Mouse (Mus musculus): ENCODE measurements at regions not wholly inside any gene's neighbourhood (a gene's known extent, or its start where the extent isn't known, plus 50 kb on each side); places are given as distances from the start of the nearest gene placed in this dataset.

- H3K4me3 ChIP-seq: no peak overlapping the region
- no peak overlapping the region for H3K4me2 ChIP-seq (replicated peaks)
- no peaks in the 10 kb centered on the region for H3K9me3 ChIP-seq
- H3K9ac ChIP-seq: no peak overlapping the region
- ATAC-seq (ENCODE audit: low FRiP score, low read depth): no peak
- H3K27me3 ChIP-seq: no peaks in the 10 kb centered on the region
- H3K36me3 ChIP-seq: no peaks in the 10 kb centered on the region
- H3K27ac ChIP-seq: no peak overlapping the region
- 49% methylated on average over 1 of the region's 1 CpGs for WGBS
- H3K4me1 ChIP-seq: no peaks in the 10 kb centered on the region
Observed at GRCm38 (mm10) chr6:36004701-36005100, 383.2 kb upstream of the Chrm2 start.

- H3K4me2 ChIP-seq (replicated peaks): no peak overlapping the region
- WGBS: 76% methylated on average over 3 of the region's 3 CpGs
- H3K27ac ChIP-seq: no peak overlapping the region
- H3K4me3 ChIP-seq: no peak overlapping the region
- H3K9me3 ChIP-seq: no peaks in the 10 kb centered on the region
- H3K4me1 ChIP-seq: no peaks in the 10 kb centered on the region
- H3K9ac ChIP-seq: no peak overlapping the region
- ATAC-seq (ENCODE audit: low FRiP score, low read depth): no peak
- H3K27me3 ChIP-seq: no peaks in the 10 kb centered on the region
- no peaks in the 10 kb centered on the region for H3K36me3 ChIP-seq
Observed at GRCm38 (mm10) chr6:36002090-36002489, 385.8 kb upstream of the Chrm2 start.

GRCm38 (mm10) chr6:35988891-35989290, 399.0 kb upstream of the Chrm2 start:
- Histone ChIP-seq H3K27ac (no peak overlapping the region), H3K36me3 (no peaks in the 10 kb centered on the region), H3K9ac (no peak overlapping the region), H3K27me3 (no peaks in the 10 kb centered on the region), H3K4me1 (no peaks in the 10 kb centered on the region), H3K4me3 (no peak overlapping the region), H3K4me2 (replicated peaks) (no peak overlapping the region), H3K9me3 (no peaks in the 10 kb centered on the region)
- 76% methylated on average over 3 of the region's 3 CpGs for WGBS
- ATAC-seq (ENCODE audit: low FRiP score, low read depth): no peak

- H3K27me3 ChIP-seq: no peaks in the 10 kb centered on the region
- 94% methylated on average over 1 of the region's 1 CpGs for WGBS
- H3K9me3 ChIP-seq: no peaks in the 10 kb centered on the region
- H3K27ac ChIP-seq: no peak overlapping the region
- H3K36me3 ChIP-seq: no peaks in the 10 kb centered on the region
- no peak overlapping the region for H3K9ac ChIP-seq
- no peak for ATAC-seq (ENCODE audit: low FRiP score, low read depth)
- no peaks in the 10 kb centered on the region for H3K4me1 ChIP-seq
- no peak overlapping the region for H3K4me2 ChIP-seq (replicated peaks)
- H3K4me3 ChIP-seq: no peak overlapping the region
Observed at GRCm38 (mm10) chr6:35940071-35940470, 400.4 kb upstream of the Mtpn start.

- no peak overlapping the region for H3K4me3 ChIP-seq
- H3K36me3 ChIP-seq: no peaks in the 10 kb centered on the region
- H3K9me3 ChIP-seq: no peaks in the 10 kb centered on the region
- no peak overlapping the region for H3K27ac ChIP-seq
- no peaks in the 10 kb centered on the region for H3K27me3 ChIP-seq
- no peak for ATAC-seq (ENCODE audit: low FRiP score, low read depth)
- no peak overlapping the region for H3K4me2 ChIP-seq (replicated peaks)
- no peaks in the 10 kb centered on the region for H3K4me1 ChIP-seq
- no peak overlapping the region for H3K9ac ChIP-seq
Observed at GRCm38 (mm10) chr6:35924189-35924588, 384.5 kb upstream of the Mtpn start.

GRCm38 (mm10) chr6:35897990-35898389, 358.3 kb upstream of the Mtpn start:
- 63% methylated on average over 2 of the region's 2 CpGs for WGBS

GRCm38 (mm10) chr6:35895692-35896091, 356.0 kb upstream of the Mtpn start:
- Histone ChIP-seq H3K4me2 (replicated peaks) (no peak overlapping the region), H3K27ac (no peak overlapping the region), H3K36me3 (no peaks in the 10 kb centered on the region), H3K27me3 (no peaks in the 10 kb centered on the region), H3K4me3 (no peak overlapping the region), H3K4me1 (no peaks in the 10 kb centered on the region), H3K9me3 (no peaks in the 10 kb centered on the region), H3K9ac (no peak overlapping the region)
- WGBS: 87% methylated on average over 2 of the region's 2 CpGs
- ATAC-seq (ENCODE audit: low FRiP score, low read depth): no peak

More at GRCm38 (mm10) chr6:35897990-35898389, 358.3 kb upstream of the Mtpn start:
- no peaks in the 10 kb centered on the region for H3K9me3 ChIP-seq
- no peaks in the 10 kb centered on the region for H3K27me3 ChIP-seq
- no peak overlapping the region for H3K4me3 ChIP-seq
- no peak for ATAC-seq (ENCODE audit: low FRiP score, low read depth)
- no peaks in the 10 kb centered on the region for H3K4me1 ChIP-seq
- no peaks in the 10 kb centered on the region for H3K36me3 ChIP-seq
- no peak overlapping the region for H3K27ac ChIP-seq
- no peak overlapping the region for H3K4me2 ChIP-seq (replicated peaks)
- H3K9ac ChIP-seq: no peak overlapping the region

GRCm38 (mm10) chr6:35874671-35875070, 335.0 kb upstream of the Mtpn start:
- no peak overlapping the region for H3K27ac ChIP-seq
- no peak for ATAC-seq (ENCODE audit: low FRiP score, low read depth)
- no peaks in the 10 kb centered on the region for H3K27me3 ChIP-seq
- no peak overlapping the region for H3K4me3 ChIP-seq
- no peak overlapping the region for H3K4me2 ChIP-seq (replicated peaks)
- H3K4me1 ChIP-seq: no peaks in the 10 kb centered on the region
- no peaks in the 10 kb centered on the region for H3K9me3 ChIP-seq
- H3K9ac ChIP-seq: no peak overlapping the region
- WGBS: 77% methylated on average over 6 of the region's 6 CpGs
- H3K36me3 ChIP-seq: no peaks in the 10 kb centered on the region

GRCm38 (mm10) chr6:35871388-35871787, 331.7 kb upstream of the Mtpn start:
- Histone ChIP-seq H3K27me3 (no peaks in the 10 kb centered on the region), H3K36me3 (no peaks in the 10 kb centered on the region), H3K4me1 (no peaks in the 10 kb centered on the region), H3K9me3 (no peaks in the 10 kb centered on the region), H3K27ac (no peak overlapping the region), H3K4me2 (replicated peaks) (no peak overlapping the region), H3K4me3 (no peak overlapping the region), H3K9ac (no peak overlapping the region)
- WGBS: 71% methylated on average over 7 of the region's 7 CpGs
- no peak for ATAC-seq (ENCODE audit: low FRiP score, low read depth)

GRCm38 (mm10) chr6:35864218-35864617, 324.5 kb upstream of the Mtpn start:
- no peaks in the 10 kb centered on the region for H3K9me3 ChIP-seq
- H3K27ac ChIP-seq: no peak overlapping the region
- H3K4me1 ChIP-seq: no peaks in the 10 kb centered on the region
- no peaks in the 10 kb centered on the region for H3K27me3 ChIP-seq
- H3K36me3 ChIP-seq: no peaks in the 10 kb centered on the region
- H3K4me3 ChIP-seq: no peak overlapping the region
- H3K9ac ChIP-seq: no peak overlapping the region
- H3K4me2 ChIP-seq (replicated peaks): no peak overlapping the region
- WGBS: 82% methylated on average over 6 of the region's 6 CpGs
- no peak for ATAC-seq (ENCODE audit: low FRiP score, low read depth)

GRCm38 (mm10) chr6:35853993-35854392, 314.3 kb upstream of the Mtpn start:
- no peak overlapping the region for H3K27ac ChIP-seq

GRCm38 (mm10) chr6:35816657-35817056, 277.0 kb upstream of the Mtpn start:
- Histone ChIP-seq H3K27me3 (no peaks in the 10 kb centered on the region), H3K36me3 (no peaks in the 10 kb centered on the region), H3K9ac (no peak overlapping the region), H3K4me1 (no peaks in the 10 kb centered on the region), H3K9me3 (no peaks in the 10 kb centered on the region), H3K4me2 (replicated peaks) (no peak overlapping the region), H3K27ac (no peak overlapping the region), H3K4me3 (no peak overlapping the region)
- WGBS: 88% methylated on average over 16 of the region's 16 CpGs
- ATAC-seq (ENCODE audit: low FRiP score, low read depth): no peak

More at GRCm38 (mm10) chr6:35853993-35854392, 314.3 kb upstream of the Mtpn start:
- Histone ChIP-seq H3K36me3 (no peaks in the 10 kb centered on the region), H3K4me3 (no peak overlapping the region), H3K9me3 (no peaks in the 10 kb centered on the region), H3K4me2 (replicated peaks) (no peak overlapping the region), H3K9ac (no peak overlapping the region), H3K4me1 (no peaks in the 10 kb centered on the region), H3K27me3 (no peaks in the 10 kb centered on the region)
- ATAC-seq (ENCODE audit: low FRiP score, low read depth): no peak
- WGBS: 87% methylated on average over 5 of the region's 5 CpGs

GRCm38 (mm10) chr6:35814476-35814875, 274.8 kb upstream of the Mtpn start:
- no peaks in the 10 kb centered on the region for H3K27me3 ChIP-seq
- no peak overlapping the region for H3K9ac ChIP-seq
- no peak for ATAC-seq (ENCODE audit: low FRiP score, low read depth)
- no peak overlapping the region for H3K27ac ChIP-seq
- H3K4me3 ChIP-seq: no peak overlapping the region
- no peaks in the 10 kb centered on the region for H3K36me3 ChIP-seq
- no peaks in the 10 kb centered on the region for H3K4me1 ChIP-seq
- 75% methylated on average over 5 of the region's 5 CpGs for WGBS
- H3K9me3 ChIP-seq: no peaks in the 10 kb centered on the region
- H3K4me2 ChIP-seq (replicated peaks): no peak overlapping the region

Measured in limb, embryonic 13.5 days (tissue).